Mouse (Mus musculus) liver, embryonic 16.5 days (tissue): ENCODE results near the gene Vrk2. TPM values are rescaled to one million over a fixed set of nuclear protein-coding genes. Genes with fewer than 3 reads are reported as not detected.

Experiments used
- ATAC-seq: fragments of 200-750 bp; cut with Nextera tagmentation; 2 replicates; pipeline ENCODE4 v1.8.0; 2017; ENCODE audit warnings: low read depth, mild to moderate bottlenecking, moderate number of reproducible peaks, moderate library complexity
- H3K27ac ChIP-seq: fragments of 300-500 bp; sonication (generic); 2 replicates; pipeline ENCODE4 v1.5.1; 2014; ENCODE audit warnings: mild to moderate bottlenecking, low read length
- H3K27me3 ChIP-seq: fragments of 300-500 bp; sonication (generic); 2 replicates; pipeline ENCODE4 v1.6.1; 2014; ENCODE audit warnings: low read depth, low read length, mixed read lengths; ENCODE audit not compliant: control insufficient read depth, insufficient read depth
- H3K36me3 ChIP-seq: fragments of 300-500 bp; sonication (generic); 2 replicates; pipeline ENCODE4 v1.6.1; 2014; ENCODE audit warnings: mild to moderate bottlenecking; ENCODE audit not compliant: control insufficient read depth, insufficient read depth
- H3K4me1 ChIP-seq: fragments of 300-500 bp; sonication (generic); 2 replicates; pipeline ENCODE4 v1.6.1; 2014; ENCODE audit warnings: low read depth, low read length, mixed read lengths; ENCODE audit not compliant: control insufficient read depth
- H3K4me2 ChIP-seq: fragments of 300-500 bp; sonication (generic); 2 replicates; pipeline ENCODE4 v1.6.1; 2014; ENCODE audit warnings: low read depth, low read length, mixed read lengths
- H3K4me3 ChIP-seq: fragments of 300-500 bp; sonication (generic); 2 replicates; pipeline ENCODE4 v1.5.1; 2014; ENCODE audit warnings: low read depth, mild to moderate bottlenecking, low read length
- H3K9ac ChIP-seq: fragments of 300-500 bp; sonication (generic); 2 replicates; pipeline ENCODE4 v1.6.1; 2014; ENCODE audit warnings: low read depth, low read length
- H3K9me3 ChIP-seq: fragments of 300-500 bp; sonication (generic); replicated peaks from 2 replicates; pipeline ENCODE4 v1.6.1; 2016; ENCODE audit warnings: low read length; ENCODE audit not compliant: control insufficient read depth
- WGBS: fragments of 180-500 bp; shearing (Covaris S2); extraction: QIAGEN DNeasy Blood & Tissue Kit; methylation state at CpG from one replicate; pipeline ENCODE4 v1.1.7; 2014; ENCODE audit not compliant: insufficient replicate concordance; 5-methylcytosine and 5-hydroxymethylcytosine counted together
- polyA plus RNA-seq: library from polyadenylated mRNA; unstranded; fragments of >200 nt; fragmentation: Nextera tagmentation; extraction: Ambion mirVana; gene quantifications from 2 replicates; pipeline ENCODE4 v1.2.1, GENCODE M21; 2015

The Vrk2 gene
- polyA plus RNA-seq = 22.1 and 22.7 TPM in 2 replicates

DNA sequence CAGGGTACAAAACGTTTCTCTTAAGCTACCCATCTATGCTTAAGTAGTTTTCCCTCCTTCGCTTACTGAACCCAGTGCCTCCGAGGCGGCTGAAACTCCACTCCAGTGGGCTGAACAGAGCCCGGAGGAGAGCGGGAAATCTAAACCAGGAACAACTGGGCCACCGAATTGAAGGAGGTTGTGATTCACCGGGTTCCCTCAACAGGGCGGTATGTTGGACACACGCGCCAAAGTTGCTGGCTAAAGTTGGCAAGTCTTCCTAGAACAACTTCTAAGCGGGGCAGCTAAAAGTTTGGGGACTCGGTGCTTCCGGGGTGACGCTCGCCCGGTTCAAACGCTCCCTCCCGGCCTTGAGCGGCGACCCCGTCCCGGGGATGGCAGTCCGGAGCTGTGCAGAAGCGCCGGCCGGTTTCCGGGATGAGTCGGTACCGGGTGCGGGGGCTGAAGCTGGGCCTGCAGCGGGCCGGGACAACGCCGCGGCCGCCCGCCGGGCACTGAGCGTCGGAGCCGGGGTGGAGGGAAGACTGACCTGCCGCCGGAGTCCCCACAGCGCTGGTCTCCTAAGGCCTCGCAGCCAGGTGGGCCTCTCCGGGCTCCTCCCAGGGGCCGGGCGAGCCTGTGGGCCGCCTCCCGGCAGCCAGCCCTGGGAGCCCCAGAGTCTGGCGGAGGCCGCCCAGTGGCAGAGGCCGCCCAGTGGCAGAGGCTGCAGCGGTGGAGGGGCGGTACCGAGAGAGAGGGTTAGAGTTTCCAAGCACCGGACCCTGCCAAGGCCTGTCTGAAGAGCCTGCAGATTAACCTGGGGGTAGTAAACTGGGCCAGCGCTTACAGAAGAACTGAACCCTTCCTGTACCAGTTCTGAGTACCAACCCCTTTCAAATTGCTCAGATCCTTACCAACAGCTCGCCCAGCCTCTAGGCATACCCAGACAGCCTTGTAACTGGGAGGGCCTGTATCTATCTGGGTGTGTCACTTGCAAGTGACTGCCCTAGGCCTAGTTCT is at the start of gene Vrk2, which contains the start of gene Gm6899:
Vrk2 (minus strand) TSS at position 939 of the 999 bp plus-strand sequence.
Gm6899 (plus strand) TSS at position 181 of the 999 bp plus-strand sequence.
- under 1% methylated on average over 50 of the region's 60 CpGs for WGBS
- ATAC-seq = peak; percentile 98
- H3K9me3 ChIP-seq = no peaks in the 10 kb centered on the region

GRCm38 (mm10) chr11:26642141-26642540 is 48.3 kb upstream of the Vrk2 start:
- Histone ChIP-seq H3K9ac (no peak overlapping the region), H3K27me3 (no peaks in the 10 kb centered on the region), H3K4me1 (no peaks in the 10 kb centered on the region), H3K27ac (no peak overlapping the region), H3K36me3 (no peaks in the 10 kb centered on the region), H3K4me3 (no peak overlapping the region), H3K9me3 (no peaks in the 10 kb centered on the region), H3K4me2 (no peak overlapping the region)
- no peak for ATAC-seq
- WGBS = 48% methylated on average over 1 of the region's 1 CpGs

More for the DNA sequence above, at the start of gene Vrk2, which contains the start of gene Gm6899:
- Histone ChIP-seq H3K4me3 (peak within 1 kb of the TSS; percentile 93), H3K27me3 (no peaks in the 10 kb centered on the region), H3K9ac (peak within 1 kb of the TSS; percentile 97), H3K4me2 (peak within 1 kb of the TSS; percentile 81), H3K36me3 (peaks cover 7% of the 10 kb centered on the region), H3K27ac (peak within 1 kb of the TSS; percentile 96), H3K4me1 (peaks cover 30% of the 10 kb centered on the region)

DNA sequence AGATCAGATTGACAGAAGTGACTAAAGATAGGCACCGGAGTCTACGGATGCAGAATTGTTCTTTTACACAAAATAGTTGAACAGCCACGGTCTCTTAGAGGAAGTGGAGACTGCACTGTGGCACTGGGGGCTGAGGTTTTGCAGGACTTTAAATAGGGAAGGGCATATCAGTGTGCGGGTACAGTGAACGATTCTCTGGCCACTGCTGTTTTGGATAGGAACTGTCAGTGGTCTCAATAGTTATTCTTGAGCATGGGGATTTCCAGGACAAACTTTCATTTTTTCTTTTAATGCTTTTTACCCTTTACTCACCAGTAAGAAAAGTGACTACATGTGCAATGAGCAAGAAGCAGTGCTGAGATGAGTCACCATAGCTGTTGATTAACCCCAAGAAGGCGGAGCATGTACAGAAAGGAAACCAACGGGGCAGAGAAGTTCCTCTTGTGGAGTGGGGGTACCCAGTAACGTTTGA is 46.6 kb upstream of the Vrk2 start:
- Histone ChIP-seq H3K4me1 (no peaks in the 10 kb centered on the region), H3K36me3 (no peaks in the 10 kb centered on the region), H3K4me2 (no peak overlapping the region; the same call in 1 of the 2 replicates), H3K4me3 (no peak overlapping the region), H3K9me3 (no peaks in the 10 kb centered on the region), H3K27me3 (no peaks in the 10 kb centered on the region), H3K27ac (no peak overlapping the region), H3K9ac (no peak overlapping the region)
- peak; percentile 74 for ATAC-seq
- WGBS = 12% methylated on average over 8 of the region's 8 CpGs

- Histone ChIP-seq H3K4me3 (no peak overlapping the region), H3K4me1 (no peaks in the 10 kb centered on the region), H3K36me3 (no peaks in the 10 kb centered on the region), H3K9me3 (no peaks in the 10 kb centered on the region), H3K27me3 (no peaks in the 10 kb centered on the region), H3K27ac (no peak overlapping the region), H3K4me2 (no peak overlapping the region), H3K9ac (no peak overlapping the region)
- no peak for ATAC-seq
- 52% methylated on average over 1 of the region's 1 CpGs for WGBS
These were observed 42.4 kb upstream of the Vrk2 start for GRCm38 (mm10) chr11:26636239-26636638.

DNA sequence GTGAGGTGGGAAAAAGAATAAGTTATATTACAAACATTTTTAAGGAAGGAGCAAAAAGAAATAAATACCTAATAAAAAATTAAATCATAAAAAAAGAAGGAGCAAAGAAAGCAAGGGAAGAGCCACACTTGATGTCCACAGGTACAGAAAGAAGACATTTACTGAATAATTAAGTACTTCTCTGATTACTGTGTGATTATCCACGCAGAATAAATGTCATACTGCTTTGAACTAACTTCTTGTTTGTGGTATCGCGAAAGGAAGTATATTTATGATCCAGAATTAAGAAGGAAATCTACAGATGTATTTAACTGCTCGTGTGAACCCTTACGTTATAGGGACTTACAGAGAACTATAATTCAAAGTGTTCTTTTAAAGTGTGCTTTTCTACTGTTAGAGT is 28.9 kb upstream of the Vrk2 start:
- WGBS = 66% methylated on average over 5 of the region's 5 CpGs

GRCm38 (mm10) chr11:26618475-26619223 is 24.9 kb upstream of the Vrk2 start:
- no peak overlapping the region for H3K4me3 ChIP-seq
- H3K27ac ChIP-seq = no peak overlapping the region
- no peak overlapping the region for H3K4me2 ChIP-seq
- no peaks in the 10 kb centered on the region for H3K27me3 ChIP-seq
- no peaks in the 10 kb centered on the region for H3K36me3 ChIP-seq
- no peak for ATAC-seq
- H3K4me1 ChIP-seq = no peaks in the 10 kb centered on the region
- no peak overlapping the region for H3K9ac ChIP-seq
- WGBS = 40% methylated on average over 2 of the region's 2 CpGs
- no peaks in the 10 kb centered on the region for H3K9me3 ChIP-seq

More for the DNA sequence above, 28.9 kb upstream of the Vrk2 start:
- Histone ChIP-seq H3K4me2 (no peak overlapping the region), H3K36me3 (no peaks in the 10 kb centered on the region), H3K27ac (no peak overlapping the region), H3K4me1 (no peaks in the 10 kb centered on the region), H3K9ac (no peak overlapping the region), H3K4me3 (no peak overlapping the region), H3K27me3 (no peaks in the 10 kb centered on the region), H3K9me3 (no peaks in the 10 kb centered on the region)
- no peak for ATAC-seq

- Histone ChIP-seq H3K36me3 (no peaks in the 10 kb centered on the region), H3K4me2 (no peak overlapping the region), H3K4me1 (no peaks in the 10 kb centered on the region), H3K9me3 (no peaks in the 10 kb centered on the region), H3K27me3 (no peaks in the 10 kb centered on the region), H3K27ac (no peak overlapping the region), H3K9ac (no peak overlapping the region), H3K4me3 (no peak overlapping the region)
- WGBS = 63% methylated on average over 10 of the region's 10 CpGs
- no peak for ATAC-seq
These were observed 15.0 kb upstream of the Vrk2 start for GRCm38 (mm10) chr11:26608795-26609194.

GRCm38 (mm10) chr11:26604061-26604655 is 10.4 kb upstream of the Vrk2 start:
- 68% methylated on average over 1 of the region's 1 CpGs for WGBS
- Histone ChIP-seq H3K36me3 (no peaks in the 10 kb centered on the region), H3K9me3 (no peaks in the 10 kb centered on the region), H3K4me3 (no peak overlapping the region), H3K27me3 (no peaks in the 10 kb centered on the region), H3K27ac (no peak overlapping the region), H3K9ac (no peak overlapping the region), H3K4me1 (peaks cover 4% of the 10 kb centered on the region; the same call in 1 of the 2 replicates), H3K4me2 (no peak overlapping the region)
- ATAC-seq = no peak
